Mouse (Mus musculus) olfactory bulb, adult 2 months (tissue): Measurements from ENCODE around the gene Gm6685.

Experiments used
- CTCF ChIP-seq: fragments of 200-500 bp; IDR thresholded peaks from 2 replicates; pipeline ENCODE4 v1.5.1; 2012; ENCODE audit warnings: low read depth, mild to moderate bottlenecking, low read length, moderate library complexity; ENCODE audit not compliant: insufficient read depth
- POLR2A ChIP-seq: fragments of 200-500 bp; IDR thresholded peaks from 2 replicates; pipeline ENCODE4 v1.6.1; 2012; ENCODE audit warnings: mild to moderate bottlenecking, low read depth, low read length, moderate library complexity; ENCODE audit not compliant: insufficient read depth

DNA sequence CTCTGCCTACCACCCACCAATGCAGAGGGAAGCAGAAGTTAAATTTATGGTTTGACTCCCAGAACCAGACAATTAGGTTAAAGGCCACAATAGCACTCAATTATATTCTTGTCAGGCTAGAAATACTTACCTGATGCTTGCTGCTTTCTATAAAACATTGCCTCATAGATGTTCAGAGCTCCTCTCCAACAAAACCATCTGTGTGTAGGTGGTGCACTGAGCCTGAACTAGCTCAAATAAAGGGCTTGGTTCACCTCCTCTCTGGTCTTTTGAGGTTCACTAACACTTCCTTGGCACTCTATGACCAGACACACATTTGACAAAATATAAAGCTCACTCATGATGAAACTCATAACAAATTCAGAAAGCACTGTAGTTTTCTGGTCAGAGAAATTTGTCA, 36.2 kb upstream of the Gm6685 start:
- TF ChIP-seq CTCF (no peak), POLR2A (no peak)
